Mouse (Mus musculus) heart, postnatal 36 days (tissue): Measurements from ENCODE around the gene Dnase1l3. TPM values are rescaled to one million over a fixed set of nuclear protein-coding genes. Genes with fewer than 3 reads are reported as not detected.
A peak's percentile ranks its signal among the peaks of the same experiment; 100 is the strongest.
"Not testable (repeated sequence)": the region's sequence is repeated elsewhere in the genome, so short reads cannot be mapped to it uniquely, and the experiment has no call there.

ENCODE experiments used
- DNase-seq, 2 experiments: peaks; one replicate each; pipeline ENCODE4 v3.0.0; 2021 to 2022
- intact Hi-C: fragments of 180-260 bp; cut with DNase I; formaldehyde crosslinking; loops from one replicate; pipeline ENCODE4 v1.15.1; 2025
- total RNA-seq, 2 experiments: library from RNA; stranded (reverse); gene quantifications; 2 replicates each; pipeline ENCODE4 v1.2.3; 2021

The Dnase1l3 gene
- total RNA-seq, 2 experiments from 2014 or later: 0.06 to 0.08 TPM

GRCm38 (mm10) chr14:8016276-8016675 lies 21.9 kb upstream of the Dnase1l3 start:
- intact Hi-C loops: no loop called here
- no peak for DNase-seq

GRCm38 (mm10) chr14:8015756-8016155 lies 21.4 kb upstream of the Dnase1l3 start:
- intact Hi-C loops: no loop called here
- DNase-seq: no peak

GRCm38 (mm10) chr14:8011938-8012337 lies 17.6 kb upstream of the Dnase1l3 start:
- no peak for DNase-seq
- intact Hi-C loops: no loop called here

GRCm38 (mm10) chr14:8011297-8011696 lies 16.9 kb upstream of the Dnase1l3 start:
- intact Hi-C loops: no loop called here
- DNase-seq: no peak

GRCm38 (mm10) chr14:8007923-8008322 lies 13.6 kb upstream of the Dnase1l3 start:
- intact Hi-C loops: no loop called here
- DNase-seq: no peak

- no peak for DNase-seq
- intact Hi-C loops: no loop called here
Measured at GRCm38 (mm10) chr14:8007486-8007885, 13.1 kb upstream of the Dnase1l3 start.

GRCm38 (mm10) chr14:8007084-8007483 lies 12.7 kb upstream of the Dnase1l3 start:
- intact Hi-C loops: no loop called here
- DNase-seq: no peak

- DNase-seq, intact Hi-C loops: not testable (repeated sequence)
Measured at GRCm38 (mm10) chr14:8006061-8006460, 11.7 kb upstream of the Dnase1l3 start.

- DNase-seq: no peak
- intact Hi-C loops: loop anchor here (2.0 kb wide), 1 partner anchor 21 kb away; no protein-coding TSS in a partner anchor
Measured at GRCm38 (mm10) chr14:8003727-8004670, 9.6 kb upstream of the Dnase1l3 start.

GRCm38 (mm10) chr14:8003093-8003670 lies 8.8 kb upstream of the Dnase1l3 start:
- intact Hi-C loops: loop anchor here (2.0 kb wide), 1 partner anchor 22 kb away; no protein-coding TSS in a partner anchor
- peak in 1 of 2 experiments; percentile 65 for DNase-seq

- DNase-seq: peak; percentile 84 to 86
- intact Hi-C loops: loop anchor here (2.0 kb wide), 1 partner anchor 22 kb away; no protein-coding TSS in a partner anchor
Measured at GRCm38 (mm10) chr14:8002432-8003092, 8.2 kb upstream of the Dnase1l3 start, which contains the start of gene Abhd6. Abhd6 (plus strand) TSS chr14:8002902.

GRCm38 (mm10) chr14:8000831-8001685 lies 6.7 kb upstream of the Dnase1l3 start:
- no peak for DNase-seq
- intact Hi-C loops: no loop called here

GRCm38 (mm10) chr14:8000247-8000646 lies 5.9 kb upstream of the Dnase1l3 start:
- intact Hi-C loops: no loop called here
- DNase-seq: no peak

GRCm38 (mm10) chr14:7999435-7999834 lies 5.1 kb upstream of the Dnase1l3 start:
- no peak for DNase-seq
- intact Hi-C loops: no loop called here

- no peak for DNase-seq
- intact Hi-C loops: no loop called here
Measured at GRCm38 (mm10) chr14:7999030-7999429, 4.7 kb upstream of the Dnase1l3 start.

- DNase-seq: peak; percentile 91 to 93
- intact Hi-C loops: loop anchor here (1.0 kb wide), 2 partner anchors 47 to 180 kb away; partner anchors contain the start of gene Flnb
Measured at GRCm38 (mm10) chr14:7997255-7997696, 2.9 kb upstream of the Dnase1l3 start.

GRCm38 (mm10) chr14:7992158-7992557 lies 2.2 kb downstream of the Dnase1l3 start:
- intact Hi-C loops: no loop called here
- DNase-seq: no peak

GRCm38 (mm10) chr14:7991108-7991776 lies 3.1 kb downstream of the Dnase1l3 start:
- no peak for DNase-seq
- intact Hi-C loops: no loop called here

GRCm38 (mm10) chr14:7989961-7990360 lies 4.4 kb downstream of the Dnase1l3 start:
- intact Hi-C loops: no loop called here
- DNase-seq: no peak
